Mouse (Mus musculus): ENCODE measurements around the gene Pard6b. TPM values are rescaled to one million over a fixed set of nuclear protein-coding genes. Genes with fewer than 3 reads are reported as not detected.
"Not testable (repeated sequence)": the region's sequence is repeated elsewhere in the genome, so short reads cannot be mapped to it uniquely, and the experiment has no call there.

Gene Pard6b
- polyA plus RNA-seq, 1 experiment from 2014 or later: 9.2 TPM

GRCm38 (mm10) chr2:168107901-168108300 is 27.1 kb downstream of the Pard6b start:
- H3K4me1 ChIP-seq (ENCODE audit: control insufficient read depth, insufficient read depth, low read length); H3K36me3 ChIP-seq (ENCODE audit: control insufficient read depth, insufficient read depth, low read length); H3K27ac ChIP-seq (replicated peaks; ENCODE audit: low read depth, low read length); H3K4me2 ChIP-seq (ENCODE audit: low read length); DNase-seq; H3K9me3 ChIP-seq (ENCODE audit: control insufficient read depth, low read length); H3K4me3 ChIP-seq (replicated peaks; ENCODE audit: low read depth, low read length); H3K9ac ChIP-seq (replicated peaks; ENCODE audit: low read length); ATAC-seq (ENCODE audit: low FRiP score, low TSS enrichment); H3K27me3 ChIP-seq (ENCODE audit: control insufficient read depth, insufficient read depth, low read length): not testable (repeated sequence)
- 86% methylated on average over 6 of the region's 6 CpGs for WGBS

DNA sequence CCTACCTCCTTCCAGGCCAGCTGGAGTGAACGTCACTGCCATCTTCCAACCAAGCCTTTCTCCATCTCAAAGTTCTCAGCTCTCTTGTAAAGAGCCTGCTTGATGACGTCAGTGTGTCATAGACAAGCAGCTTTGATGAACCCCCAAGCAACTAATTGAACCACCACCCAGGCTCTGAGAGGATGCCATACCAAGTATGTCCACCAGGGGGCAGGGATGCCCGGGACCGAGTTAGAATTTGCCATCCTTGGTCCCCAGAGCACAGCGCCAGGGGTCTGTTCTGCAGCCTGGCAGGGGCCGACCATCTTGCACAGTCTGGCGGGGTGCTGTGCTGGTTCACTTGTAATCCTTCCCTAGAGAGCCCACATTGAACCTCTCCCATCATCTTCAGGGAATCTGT is 31.1 kb downstream of the Pard6b start:
- Histone ChIP-seq H3K36me3 (ENCODE audit: control insufficient read depth, insufficient read depth, low read length) (no peaks in the 10 kb centered on the region), H3K4me3 (replicated peaks; ENCODE audit: low read depth, low read length) (no peak overlapping the region), H3K9ac (replicated peaks; ENCODE audit: low read length) (no peak overlapping the region), H3K27me3 (ENCODE audit: control insufficient read depth, insufficient read depth, low read length) (peaks cover 5% of the 10 kb centered on the region; the same call in 1 of the 2 replicates), H3K27ac (replicated peaks; ENCODE audit: low read depth, low read length) (no peak overlapping the region), H3K9me3 (ENCODE audit: control insufficient read depth, low read length) (no peaks in the 10 kb centered on the region), H3K4me1 (ENCODE audit: control insufficient read depth, insufficient read depth, low read length) (peaks cover 8% of the 10 kb centered on the region; the same call in 1 of the 2 replicates), H3K4me2 (ENCODE audit: low read length) (no peak overlapping the region)
- ATAC-seq (ENCODE audit: low FRiP score, low TSS enrichment): no peak
- 11% methylated on average over 7 of the region's 7 CpGs for WGBS
- DNase-seq: peak; percentile 74

DNA sequence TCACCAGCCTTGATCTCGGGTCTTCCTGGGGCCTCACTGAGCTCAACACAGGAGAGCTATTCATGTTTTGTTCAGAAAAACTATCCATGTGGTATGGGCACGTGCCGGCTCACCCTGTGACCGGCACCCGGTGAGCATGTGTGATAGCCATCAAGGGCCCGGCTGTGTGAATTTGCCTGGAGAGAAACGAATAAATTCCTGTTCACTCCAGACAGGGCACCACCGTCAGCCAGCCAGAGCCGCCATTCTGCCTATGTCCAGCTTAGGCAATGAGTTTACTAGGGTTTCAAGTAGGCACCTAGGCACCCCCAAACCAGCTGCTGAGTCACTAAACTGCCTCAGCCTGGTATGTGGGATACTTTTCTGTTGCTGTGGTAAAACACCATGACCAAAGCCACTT is 32.5 kb downstream of the Pard6b start:
- WGBS: 87% methylated on average over 9 of the region's 9 CpGs
- Histone ChIP-seq H3K9me3 (ENCODE audit: control insufficient read depth, low read length) (no peaks in the 10 kb centered on the region), H3K27me3 (ENCODE audit: control insufficient read depth, insufficient read depth, low read length) (peaks cover 5% of the 10 kb centered on the region; the same call in 1 of the 2 replicates)

GRCm38 (mm10) chr2:168113692-168114091 is 32.9 kb downstream of the Pard6b start:
- DNase-seq: no peak
- peaks cover 5% of the 10 kb centered on the region; the same call in 1 of the 2 replicates for H3K27me3 ChIP-seq (ENCODE audit: control insufficient read depth, insufficient read depth, low read length)

More for the DNA sequence above, 32.5 kb downstream of the Pard6b start:
- Histone ChIP-seq H3K27ac (replicated peaks; ENCODE audit: low read depth, low read length) (no peak overlapping the region), H3K4me1 (ENCODE audit: control insufficient read depth, insufficient read depth, low read length) (peaks cover 11% of the 10 kb centered on the region), H3K4me3 (replicated peaks; ENCODE audit: low read depth, low read length) (no peak overlapping the region), H3K9ac (replicated peaks; ENCODE audit: low read length) (no peak overlapping the region), H3K36me3 (ENCODE audit: control insufficient read depth, insufficient read depth, low read length) (no peaks in the 10 kb centered on the region), H3K4me2 (ENCODE audit: low read length) (no peak overlapping the region)
- DNase-seq: no peak
- no peak for ATAC-seq (ENCODE audit: low FRiP score, low TSS enrichment)

DNA sequence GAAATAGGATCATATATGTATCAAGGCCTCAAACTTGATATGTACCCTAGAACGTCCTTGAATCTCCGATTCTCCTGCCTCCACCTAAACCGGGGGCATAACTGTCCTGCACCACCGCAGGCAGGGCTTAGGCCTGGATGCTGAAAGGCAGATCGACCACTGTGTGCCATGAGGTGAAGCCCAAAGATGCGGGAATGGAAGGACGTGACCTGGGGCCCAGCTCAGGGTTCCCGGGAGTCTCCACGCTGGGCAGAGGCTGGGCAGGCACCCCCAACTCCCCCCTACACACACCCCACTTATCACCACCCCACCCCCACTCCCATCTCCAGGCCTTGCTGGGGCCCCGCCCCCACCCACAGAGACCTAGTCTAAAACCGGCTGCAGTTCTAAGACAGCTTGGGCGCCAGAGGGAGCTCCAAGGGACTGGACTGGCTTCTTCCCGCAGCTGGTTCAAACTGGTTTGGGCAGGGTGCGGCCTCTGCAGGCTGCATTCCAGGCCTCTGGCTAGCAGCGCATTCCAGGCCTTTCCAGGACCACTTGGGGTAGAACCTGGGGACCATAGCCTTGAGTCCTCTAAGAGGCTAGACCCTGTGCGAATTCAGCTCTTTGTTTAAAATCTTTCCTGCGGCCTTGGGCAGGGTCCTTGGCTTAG is 34.0 kb downstream of the Pard6b start:
- H3K9me3 ChIP-seq (ENCODE audit: control insufficient read depth, low read length): no peaks in the 10 kb centered on the region
- no peak overlapping the region for H3K27ac ChIP-seq (replicated peaks; ENCODE audit: low read depth, low read length)
- no peak overlapping the region for H3K4me3 ChIP-seq (replicated peaks; ENCODE audit: low read depth, low read length)
- no peaks in the 10 kb centered on the region for H3K36me3 ChIP-seq (ENCODE audit: control insufficient read depth, insufficient read depth, low read length)
- peaks cover 5% of the 10 kb centered on the region; the same call in 1 of the 2 replicates for H3K27me3 ChIP-seq (ENCODE audit: control insufficient read depth, insufficient read depth, low read length)
- ATAC-seq (ENCODE audit: low FRiP score, low TSS enrichment) (peak; percentile 51), DNase-seq (peak; percentile 84)
- WGBS: 12% methylated on average over 17 of the region's 17 CpGs
- H3K4me1 ChIP-seq (ENCODE audit: control insufficient read depth, insufficient read depth, low read length): peaks cover 11% of the 10 kb centered on the region
- H3K4me2 ChIP-seq (ENCODE audit: low read length): no peak overlapping the region
- H3K9ac ChIP-seq (replicated peaks; ENCODE audit: low read length): no peak overlapping the region

More at GRCm38 (mm10) chr2:168113692-168114091, 32.9 kb downstream of the Pard6b start:
- H3K4me3 ChIP-seq (replicated peaks; ENCODE audit: low read depth, low read length): no peak overlapping the region
- no peak overlapping the region for H3K9ac ChIP-seq (replicated peaks; ENCODE audit: low read length)
- H3K9me3 ChIP-seq (ENCODE audit: control insufficient read depth, low read length): no peaks in the 10 kb centered on the region
- ATAC-seq (ENCODE audit: low FRiP score, low TSS enrichment): no peak
- H3K36me3 ChIP-seq (ENCODE audit: control insufficient read depth, insufficient read depth, low read length): no peaks in the 10 kb centered on the region
- WGBS: 85% methylated on average over 5 of the region's 5 CpGs
- H3K27ac ChIP-seq (replicated peaks; ENCODE audit: low read depth, low read length): no peak overlapping the region
- H3K4me2 ChIP-seq (ENCODE audit: low read length): no peak overlapping the region
- peaks cover 11% of the 10 kb centered on the region for H3K4me1 ChIP-seq (ENCODE audit: control insufficient read depth, insufficient read depth, low read length)

GRCm38 (mm10) chr2:168115826-168116225 is 35.0 kb downstream of the Pard6b start:
- peaks cover 5% of the 10 kb centered on the region; the same call in 1 of the 2 replicates for H3K27me3 ChIP-seq (ENCODE audit: control insufficient read depth, insufficient read depth, low read length)
- H3K4me3 ChIP-seq (replicated peaks; ENCODE audit: low read depth, low read length): no peak overlapping the region
- H3K4me2 ChIP-seq (ENCODE audit: low read length): no peak overlapping the region
- no peaks in the 10 kb centered on the region for H3K36me3 ChIP-seq (ENCODE audit: control insufficient read depth, insufficient read depth, low read length)
- peaks cover 11% of the 10 kb centered on the region for H3K4me1 ChIP-seq (ENCODE audit: control insufficient read depth, insufficient read depth, low read length)
- WGBS: 89% methylated on average over 3 of the region's 3 CpGs
- H3K9me3 ChIP-seq (ENCODE audit: control insufficient read depth, low read length): no peaks in the 10 kb centered on the region
- ATAC-seq (ENCODE audit: low FRiP score, low TSS enrichment): no peak
- H3K9ac ChIP-seq (replicated peaks; ENCODE audit: low read length): no peak overlapping the region
- H3K27ac ChIP-seq (replicated peaks; ENCODE audit: low read depth, low read length): no peak overlapping the region
- DNase-seq: no peak

GRCm38 (mm10) chr2:168117147-168117546 is 36.3 kb downstream of the Pard6b start:
- peaks cover 11% of the 10 kb centered on the region for H3K4me1 ChIP-seq (ENCODE audit: control insufficient read depth, insufficient read depth, low read length)
- WGBS: under 1% methylated on average over 37 of the region's 37 CpGs

GRCm38 (mm10) chr2:168117553-168117952 is 36.7 kb downstream of the Pard6b start:
- ATAC-seq (ENCODE audit: low FRiP score, low TSS enrichment): peak; percentile 64; the same call in 1 of the 2 replicates
- peak overlapping the region; percentile 31; the same call in 1 of the 2 replicates for H3K9ac ChIP-seq (replicated peaks; ENCODE audit: low read length)
- H3K4me3 ChIP-seq (replicated peaks; ENCODE audit: low read depth, low read length): peak overlapping the region; percentile 23
- H3K4me1 ChIP-seq (ENCODE audit: control insufficient read depth, insufficient read depth, low read length): peaks cover 11% of the 10 kb centered on the region
- 2% methylated on average over 13 of the region's 13 CpGs for WGBS
- no peaks in the 10 kb centered on the region for H3K36me3 ChIP-seq (ENCODE audit: control insufficient read depth, insufficient read depth, low read length)
- H3K9me3 ChIP-seq (ENCODE audit: control insufficient read depth, low read length): no peaks in the 10 kb centered on the region
- H3K27ac ChIP-seq (replicated peaks; ENCODE audit: low read depth, low read length): no peak overlapping the region
- H3K27me3 ChIP-seq (ENCODE audit: control insufficient read depth, insufficient read depth, low read length): peaks cover 5% of the 10 kb centered on the region; the same call in 1 of the 2 replicates
- H3K4me2 ChIP-seq (ENCODE audit: low read length): peak overlapping the region; percentile 55
- no peak for DNase-seq

More at GRCm38 (mm10) chr2:168117147-168117546, 36.3 kb downstream of the Pard6b start:
- H3K27me3 ChIP-seq (ENCODE audit: control insufficient read depth, insufficient read depth, low read length): peaks cover 5% of the 10 kb centered on the region; the same call in 1 of the 2 replicates
- H3K4me2 ChIP-seq (ENCODE audit: low read length): peak overlapping the region; percentile 55
- ATAC-seq (ENCODE audit: low FRiP score, low TSS enrichment) (0 out of 2 replicates have a peak, but pooled peaks have one; percentile 24), DNase-seq (peak; percentile 74)
- H3K4me3 ChIP-seq (replicated peaks; ENCODE audit: low read depth, low read length): peak overlapping the region; percentile 23
- peak overlapping the region; percentile 31; the same call in 1 of the 2 replicates for H3K9ac ChIP-seq (replicated peaks; ENCODE audit: low read length)
- no peak overlapping the region for H3K27ac ChIP-seq (replicated peaks; ENCODE audit: low read depth, low read length)
- H3K9me3 ChIP-seq (ENCODE audit: control insufficient read depth, low read length): no peaks in the 10 kb centered on the region
- no peaks in the 10 kb centered on the region for H3K36me3 ChIP-seq (ENCODE audit: control insufficient read depth, insufficient read depth, low read length)

- no peak overlapping the region for H3K4me3 ChIP-seq (replicated peaks; ENCODE audit: low read depth, low read length)
- H3K9ac ChIP-seq (replicated peaks; ENCODE audit: low read length): no peak overlapping the region
- no peaks in the 10 kb centered on the region for H3K9me3 ChIP-seq (ENCODE audit: control insufficient read depth, low read length)
- H3K27ac ChIP-seq (replicated peaks; ENCODE audit: low read depth, low read length): no peak overlapping the region
- DNase-seq (no peak), ATAC-seq (ENCODE audit: low FRiP score, low TSS enrichment) (no peak)
- H3K36me3 ChIP-seq (ENCODE audit: control insufficient read depth, insufficient read depth, low read length): no peaks in the 10 kb centered on the region
- 45% methylated on average over 16 of the region's 16 CpGs for WGBS
- peaks cover 11% of the 10 kb centered on the region for H3K4me1 ChIP-seq (ENCODE audit: control insufficient read depth, insufficient read depth, low read length)
- peaks cover 5% of the 10 kb centered on the region; the same call in 1 of the 2 replicates for H3K27me3 ChIP-seq (ENCODE audit: control insufficient read depth, insufficient read depth, low read length)
- no peak overlapping the region for H3K4me2 ChIP-seq (ENCODE audit: low read length)
Measured at GRCm38 (mm10) chr2:168117967-168118366, 37.2 kb downstream of the Pard6b start.
